Mouse (Mus musculus) stomach, embryonic 14.5 days (tissue): ENCODE results near the gene Armc10. TPM values are rescaled to one million over a fixed set of nuclear protein-coding genes. Genes with fewer than 3 reads are reported as not detected.

Source experiments
- ATAC-seq: fragments of 200-750 bp; cut with Nextera tagmentation; 2 replicates; pipeline ENCODE4 v1.8.0; 2017; ENCODE audit warnings: low read depth, moderate TSS enrichment; ENCODE audit not compliant: insufficient number of reproducible peaks, insufficient read depth, low FRiP score
- H3K27ac ChIP-seq: fragments of 300-500 bp; sonication (generic); 2 replicates; pipeline ENCODE4 v1.5.1; 2014; ENCODE audit warnings: mild to moderate bottlenecking, low read length, moderate library complexity, mixed read lengths
- H3K27me3 ChIP-seq: fragments of 300-500 bp; sonication (generic); 2 replicates; pipeline ENCODE4 v1.6.1; 2014; ENCODE audit warnings: low read length, control low read depth, mixed read lengths; ENCODE audit not compliant: control insufficient read depth, insufficient read depth
- H3K36me3 ChIP-seq: fragments of 300-500 bp; sonication (generic); 2 replicates; pipeline ENCODE4 v1.6.1; 2014; ENCODE audit warnings: mild to moderate bottlenecking, control low read depth, low read length, moderate library complexity, mixed read lengths; ENCODE audit not compliant: control insufficient read depth, insufficient read depth
- H3K4me1 ChIP-seq: fragments of 300-500 bp; sonication (generic); 2 replicates; pipeline ENCODE4 v1.6.1; 2014; ENCODE audit warnings: low read length, control low read depth, mixed read lengths; ENCODE audit not compliant: control insufficient read depth, insufficient read depth
- H3K4me2 ChIP-seq: fragments of 300-500 bp; sonication (generic); replicated peaks from 2 replicates; pipeline ENCODE4 v1.6.1; 2014; ENCODE audit warnings: low read depth, low read length, control low read depth
- H3K4me3 ChIP-seq: fragments of 300-500 bp; sonication (generic); 2 replicates; pipeline ENCODE4 v1.5.1; 2014; ENCODE audit warnings: low read depth, low read length, control low read depth
- H3K9ac ChIP-seq: fragments of 300-500 bp; sonication (generic); replicated peaks from 2 replicates; pipeline ENCODE4 v1.6.1; 2014; ENCODE audit warnings: low read depth, mild to moderate bottlenecking, control low read depth, low read length, moderate library complexity, mixed read lengths
- H3K9me3 ChIP-seq: fragments of 300-500 bp; sonication (generic); 2 replicates; pipeline ENCODE4 v1.6.1; 2016; ENCODE audit warnings: low read depth, low read length, control low read depth; ENCODE audit not compliant: control insufficient read depth
- WGBS: fragments of 180-500 bp; shearing (Covaris S2); extraction: QIAGEN DNeasy Blood & Tissue Kit; methylation state at CpG from one replicate; pipeline ENCODE4 v1.1.7; 2014; 5-methylcytosine and 5-hydroxymethylcytosine counted together
- polyA plus RNA-seq: library from polyadenylated mRNA; unstranded; fragments of >200 nt; fragmentation: Nextera tagmentation; extraction: Ambion mirVana; gene quantifications from 2 replicates; pipeline ENCODE4 v1.2.1, GENCODE M21; 2014

Armc10 gene
- polyA plus RNA-seq, 1 experiment from 2014 or later, result 59.2 TPM

- ATAC-seq, result no peak
- no peaks in the 10 kb centered on the region for H3K36me3 ChIP-seq
- no peak overlapping the region for H3K9ac ChIP-seq
- no peak overlapping the region for H3K4me2 ChIP-seq
- H3K27me3 ChIP-seq, result no peaks in the 10 kb centered on the region
- H3K4me1 ChIP-seq, result no peaks in the 10 kb centered on the region
- H3K9me3 ChIP-seq, result no peaks in the 10 kb centered on the region
- no peak overlapping the region for H3K27ac ChIP-seq
- no peak overlapping the region for H3K4me3 ChIP-seq
Observed at GRCm38 (mm10) chr5:21625916-21626315, 19.7 kb upstream of the Armc10 start.

- Histone ChIP-seq H3K27ac (no peak overlapping the region), H3K27me3 (no peaks in the 10 kb centered on the region), H3K9me3 (no peaks in the 10 kb centered on the region), H3K4me3 (no peak overlapping the region), H3K4me2 (no peak overlapping the region), H3K36me3 (no peaks in the 10 kb centered on the region), H3K9ac (no peak overlapping the region), H3K4me1 (0 out of 2 replicates have a peak, but pooled peaks cover 4% of the 10 kb centered on the region)
- no peak for ATAC-seq
- 0% methylated on average over 1 of the region's 1 CpGs for WGBS
Observed at GRCm38 (mm10) chr5:21640961-21641360, 4.7 kb upstream of the Armc10 start.

- Histone ChIP-seq H3K9ac (no peak overlapping the region), H3K4me1 (0 out of 2 replicates have a peak, but pooled peaks cover 4% of the 10 kb centered on the region), H3K36me3 (peaks cover under 1% of the 10 kb centered on the region; the same call in 1 of the 2 replicates), H3K27me3 (no peaks in the 10 kb centered on the region), H3K4me3 (no peak overlapping the region), H3K9me3 (no peaks in the 10 kb centered on the region), H3K4me2 (no peak overlapping the region), H3K27ac (no peak overlapping the region)
- no peak for ATAC-seq
- WGBS, result 25% methylated on average over 1 of the region's 1 CpGs
Observed at GRCm38 (mm10) chr5:21643606-21644005, 2.0 kb upstream of the Armc10 start.

GRCm38 (mm10) chr5:21644891-21645438 is 648 bp upstream of the Armc10 start:
- Histone ChIP-seq H3K4me2 (peak overlapping the region; percentile 80), H3K9me3 (no peaks in the 10 kb centered on the region), H3K4me3 (peak overlapping the region; percentile 80), H3K4me1 (0 out of 2 replicates have a peak, but pooled peaks cover 4% of the 10 kb centered on the region), H3K36me3 (peaks cover 13% of the 10 kb centered on the region), H3K9ac (no peak overlapping the region), H3K27ac (0 out of 2 replicates have a peak overlapping the region, but pooled peaks have one; percentile 30), H3K27me3 (no peaks in the 10 kb centered on the region)
- 14% methylated on average over 14 of the region's 14 CpGs for WGBS
- no peak; the same call in 1 of the 2 replicates for ATAC-seq

GRCm38 (mm10) chr5:21646133-21646491 is 499 bp downstream of the Armc10 start:
- WGBS, result 1% methylated on average over 25 of the region's 25 CpGs
- H3K4me1 ChIP-seq, result 0 out of 2 replicates have a peak, but pooled peaks cover 4% of the 10 kb centered on the region
- peak overlapping the region; percentile 84 for H3K27ac ChIP-seq
- H3K27me3 ChIP-seq, result no peaks in the 10 kb centered on the region
- H3K36me3 ChIP-seq, result peaks cover 24% of the 10 kb centered on the region
- no peaks in the 10 kb centered on the region for H3K9me3 ChIP-seq
- peak overlapping the region; percentile 80 for H3K4me3 ChIP-seq
- H3K4me2 ChIP-seq, result peak overlapping the region; percentile 80
- peak overlapping the region; percentile 68 for H3K9ac ChIP-seq
- no peak for ATAC-seq

- peaks cover 43% of the 10 kb centered on the region for H3K36me3 ChIP-seq
- H3K4me1 ChIP-seq, result no peaks in the 10 kb centered on the region
- no peak for ATAC-seq
Observed at GRCm38 (mm10) chr5:21650736-21651135, 5.1 kb downstream of the Armc10 start.

GRCm38 (mm10) chr5:21651885-21652612 is 6.4 kb downstream of the Armc10 start:
- WGBS, result 80% methylated on average over 7 of the region's 7 CpGs
- no peaks in the 10 kb centered on the region for H3K27me3 ChIP-seq
- H3K4me1 ChIP-seq, result no peaks in the 10 kb centered on the region
- no peak overlapping the region for H3K9ac ChIP-seq
- no peaks in the 10 kb centered on the region for H3K9me3 ChIP-seq
- no peak for ATAC-seq
- no peak overlapping the region for H3K4me3 ChIP-seq
- H3K36me3 ChIP-seq, result peaks cover 43% of the 10 kb centered on the region
- H3K27ac ChIP-seq, result no peak overlapping the region
- H3K4me2 ChIP-seq, result no peak overlapping the region

More at GRCm38 (mm10) chr5:21650736-21651135, 5.1 kb downstream of the Armc10 start:
- H3K9me3 ChIP-seq, result no peaks in the 10 kb centered on the region
- no peak overlapping the region for H3K4me2 ChIP-seq
- H3K9ac ChIP-seq, result no peak overlapping the region
- no peaks in the 10 kb centered on the region for H3K27me3 ChIP-seq
- H3K27ac ChIP-seq, result no peak overlapping the region
- H3K4me3 ChIP-seq, result no peak overlapping the region
- 74% methylated on average over 2 of the region's 2 CpGs for WGBS

- no peaks in the 10 kb centered on the region for H3K27me3 ChIP-seq
- 86% methylated on average over 9 of the region's 9 CpGs for WGBS
- no peak overlapping the region for H3K9ac ChIP-seq
- H3K36me3 ChIP-seq, result peaks cover 25% of the 10 kb centered on the region
- no peak overlapping the region for H3K27ac ChIP-seq
- ATAC-seq, result no peak
- H3K4me1 ChIP-seq, result 0 out of 2 replicates have a peak, but pooled peaks cover 3% of the 10 kb centered on the region
- H3K4me3 ChIP-seq, result no peak overlapping the region
- H3K4me2 ChIP-seq, result no peak overlapping the region
- no peaks in the 10 kb centered on the region for H3K9me3 ChIP-seq
Observed at GRCm38 (mm10) chr5:21656912-21657311, 11.3 kb downstream of the Armc10 start.
